Mouse (Mus musculus): ENCODE data around the gene Cep162. TPM values are rescaled to one million over a fixed set of nuclear protein-coding genes. Genes with fewer than 3 reads are reported as not detected.

Cep162 gene
- polyA plus RNA-seq (2015; fragmentation: Nextera tagmentation; extraction: Ambion mirVana): 5.1 and 5.3 TPM in 2 replicates

GRCm38 (mm10) chr9:87254903-87255695 is at the start of gene Cep162:
TSS of gene Cep162 (minus strand) at chr9:87255536.
- peak within 1 kb of the TSS; percentile 69 for H3K4me3 ChIP-seq
- H3K27me3 ChIP-seq: no peaks in the 10 kb centered on the region
- peaks cover 4% of the 10 kb centered on the region; the same call in 1 of the 2 replicates for H3K4me1 ChIP-seq
- ATAC-seq (ENCODE audit: insufficient number of reproducible peaks, low FRiP score, low TSS enrichment, low read depth): peak; percentile 98
- under 1% methylated on average over 41 of the region's 41 CpGs for WGBS
- no peaks in the 10 kb centered on the region for H3K36me3 ChIP-seq
- H3K27ac ChIP-seq: peak within 1 kb of the TSS; percentile 81
- H3K9ac ChIP-seq: peak within 1 kb of the TSS; percentile 45
- peak within 1 kb of the TSS; percentile 71 for H3K4me2 ChIP-seq
- no peaks in the 10 kb centered on the region for H3K9me3 ChIP-seq

DNA sequence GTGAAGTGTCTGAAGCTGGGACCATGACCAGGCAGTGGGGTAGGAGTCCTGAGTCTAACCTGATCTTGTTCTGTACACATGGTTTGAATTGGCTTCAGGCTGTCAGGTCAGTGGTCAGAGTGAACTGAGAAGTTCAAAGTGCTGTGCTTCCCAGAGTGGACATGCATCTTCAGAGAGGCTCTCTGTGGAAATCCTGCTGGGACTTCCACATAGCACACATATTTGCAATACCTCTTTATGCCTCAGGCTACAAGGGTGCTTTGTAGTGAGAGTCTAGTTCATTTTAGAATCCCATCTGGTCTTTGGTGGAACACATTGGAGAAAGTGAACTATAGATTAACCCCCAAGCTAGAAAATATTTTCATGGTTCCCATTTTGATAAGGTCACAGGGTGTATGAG is 47.9 kb upstream of the Cep162 start:
- no peak overlapping the region for H3K4me3 ChIP-seq
- no peak overlapping the region for H3K27ac ChIP-seq
- 0 out of 2 replicates have a peak, but pooled peaks cover 2% of the 10 kb centered on the region for H3K4me1 ChIP-seq
- no peaks in the 10 kb centered on the region for H3K27me3 ChIP-seq
- no peaks in the 10 kb centered on the region for H3K36me3 ChIP-seq
- no peak overlapping the region for H3K9ac ChIP-seq
- no peak for ATAC-seq (ENCODE audit: insufficient number of reproducible peaks, low FRiP score, low TSS enrichment, low read depth)
- H3K9me3 ChIP-seq: no peaks in the 10 kb centered on the region
- no peak overlapping the region for H3K4me2 ChIP-seq

GRCm38 (mm10) chr9:87298900-87299299 is 43.6 kb upstream of the Cep162 start:
- H3K4me1 ChIP-seq: peaks cover 10% of the 10 kb centered on the region; the same call in 1 of the 2 replicates
- no peaks in the 10 kb centered on the region for H3K9me3 ChIP-seq
- H3K36me3 ChIP-seq: no peaks in the 10 kb centered on the region
- no peak overlapping the region for H3K4me2 ChIP-seq
- no peaks in the 10 kb centered on the region for H3K27me3 ChIP-seq
- no peak overlapping the region for H3K27ac ChIP-seq
- H3K4me3 ChIP-seq: no peak overlapping the region
- 53% methylated on average over 12 of the region's 12 CpGs for WGBS
- ATAC-seq (ENCODE audit: insufficient number of reproducible peaks, low FRiP score, low TSS enrichment, low read depth): no peak
- no peak overlapping the region for H3K9ac ChIP-seq

- Histone ChIP-seq H3K27me3 (no peaks in the 10 kb centered on the region), H3K27ac (no peak overlapping the region), H3K4me1 (peaks cover 10% of the 10 kb centered on the region; the same call in 1 of the 2 replicates), H3K4me2 (no peak overlapping the region), H3K36me3 (no peaks in the 10 kb centered on the region), H3K9me3 (no peaks in the 10 kb centered on the region), H3K4me3 (no peak overlapping the region), H3K9ac (no peak overlapping the region)
- 41% methylated on average over 1 of the region's 1 CpGs for WGBS
- ATAC-seq (ENCODE audit: insufficient number of reproducible peaks, low FRiP score, low TSS enrichment, low read depth): no peak
Observed at GRCm38 (mm10) chr9:87297522-87297921, 42.2 kb upstream of the Cep162 start.

- Histone ChIP-seq H3K27me3 (no peaks in the 10 kb centered on the region), H3K4me1 (peaks cover 4% of the 10 kb centered on the region; the same call in 1 of the 2 replicates), H3K27ac (peak overlapping the region; percentile 81), H3K4me2 (peak overlapping the region; percentile 71), H3K36me3 (no peaks in the 10 kb centered on the region), H3K9ac (peak overlapping the region; percentile 45; the same call in 1 of the 2 replicates), H3K4me3 (peak overlapping the region; percentile 69), H3K9me3 (no peaks in the 10 kb centered on the region)
- ATAC-seq (ENCODE audit: insufficient number of reproducible peaks, low FRiP score, low TSS enrichment, low read depth): peak; percentile 72; the same call in 1 of the 2 replicates
- 22% methylated on average over 6 of the region's 6 CpGs for WGBS
Observed at GRCm38 (mm10) chr9:87255696-87256030, 327 bp upstream of the Cep162 start.

- no peak overlapping the region for H3K9ac ChIP-seq
- no peak for ATAC-seq (ENCODE audit: insufficient number of reproducible peaks, low FRiP score, low TSS enrichment, low read depth)
- H3K4me2 ChIP-seq: no peak overlapping the region
- H3K36me3 ChIP-seq: peaks cover 21% of the 10 kb centered on the region
- H3K4me3 ChIP-seq: no peak overlapping the region
- H3K27ac ChIP-seq: no peak overlapping the region
- H3K4me1 ChIP-seq: no peaks in the 10 kb centered on the region
- no peaks in the 10 kb centered on the region for H3K9me3 ChIP-seq
- WGBS: 41% methylated on average over 3 of the region's 3 CpGs
- H3K27me3 ChIP-seq: no peaks in the 10 kb centered on the region
Observed at GRCm38 (mm10) chr9:87248118-87248517, 7.2 kb downstream of the Cep162 start.

- peaks cover 24% of the 10 kb centered on the region for H3K36me3 ChIP-seq
- no peak overlapping the region for H3K9ac ChIP-seq
- no peaks in the 10 kb centered on the region for H3K9me3 ChIP-seq
- H3K4me2 ChIP-seq: no peak overlapping the region
- H3K27me3 ChIP-seq: no peaks in the 10 kb centered on the region
- WGBS: 83% methylated on average over 1 of the region's 1 CpGs
- no peak overlapping the region for H3K4me3 ChIP-seq
- H3K27ac ChIP-seq: no peak overlapping the region
- H3K4me1 ChIP-seq: no peaks in the 10 kb centered on the region
- no peak for ATAC-seq (ENCODE audit: insufficient number of reproducible peaks, low FRiP score, low TSS enrichment, low read depth)
Observed at GRCm38 (mm10) chr9:87247678-87248077, 7.7 kb downstream of the Cep162 start.

DNA sequence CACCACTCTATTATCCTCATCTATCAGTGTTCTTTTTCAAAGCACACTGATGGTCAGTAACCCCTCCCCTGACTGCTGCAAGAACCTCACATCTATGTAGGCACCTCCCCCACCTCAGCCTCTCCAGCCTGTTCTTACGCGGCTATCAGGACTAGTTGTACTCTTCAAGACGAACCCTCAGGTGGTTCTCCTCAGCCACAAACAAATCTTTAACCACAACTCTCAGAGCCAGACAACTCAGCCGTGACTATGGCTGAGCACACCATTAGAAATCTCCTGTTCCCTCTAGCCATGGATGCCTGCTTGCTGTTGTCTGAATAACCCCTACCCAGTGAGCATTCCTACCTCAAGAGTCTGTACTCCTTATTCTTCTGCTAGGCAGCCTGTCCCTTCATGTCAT is 42.1 kb downstream of the Cep162 start:
- no peak overlapping the region for H3K4me2 ChIP-seq
- 80% methylated on average over 4 of the region's 4 CpGs for WGBS
- no peaks in the 10 kb centered on the region for H3K4me1 ChIP-seq
- no peak overlapping the region for H3K27ac ChIP-seq
- ATAC-seq (ENCODE audit: insufficient number of reproducible peaks, low FRiP score, low TSS enrichment, low read depth): no peak
- H3K9me3 ChIP-seq: no peaks in the 10 kb centered on the region
- H3K27me3 ChIP-seq: no peaks in the 10 kb centered on the region
- H3K9ac ChIP-seq: no peak overlapping the region
- H3K36me3 ChIP-seq: peaks cover 28% of the 10 kb centered on the region
- no peak overlapping the region for H3K4me3 ChIP-seq

DNA sequence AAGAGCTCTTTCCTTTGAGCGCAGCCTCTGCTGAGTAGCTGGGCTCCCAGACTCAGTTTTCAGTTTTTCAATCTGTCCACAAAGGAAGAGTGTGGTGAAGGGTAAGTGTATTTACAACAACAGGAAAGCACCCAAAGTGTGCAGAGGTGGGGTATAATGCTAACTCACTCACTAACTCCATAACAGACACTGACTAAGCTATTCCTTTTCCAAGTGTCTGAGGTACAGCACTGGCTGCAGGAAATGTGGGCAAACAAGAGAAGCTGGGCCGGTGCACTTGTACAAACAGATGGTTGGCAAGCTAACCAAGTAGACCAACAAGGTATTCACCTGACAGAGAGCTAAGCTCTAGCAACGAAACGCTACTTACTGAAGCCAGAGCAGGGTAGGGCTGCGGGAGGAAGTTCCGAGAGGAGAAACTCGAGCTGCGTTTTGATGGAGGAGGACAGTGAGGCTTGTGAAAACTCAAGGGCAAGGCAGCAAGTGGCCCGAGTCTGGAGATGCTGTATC is 44.5 kb downstream of the Cep162 start:
- no peak overlapping the region for H3K4me2 ChIP-seq
- peaks cover 34% of the 10 kb centered on the region for H3K36me3 ChIP-seq
- H3K9me3 ChIP-seq: no peaks in the 10 kb centered on the region
- H3K9ac ChIP-seq: no peak overlapping the region
- H3K27ac ChIP-seq: no peak overlapping the region
- H3K4me3 ChIP-seq: no peak overlapping the region
- ATAC-seq (ENCODE audit: insufficient number of reproducible peaks, low FRiP score, low TSS enrichment, low read depth): no peak
- 89% methylated on average over 9 of the region's 9 CpGs for WGBS
- H3K4me1 ChIP-seq: no peaks in the 10 kb centered on the region
- H3K27me3 ChIP-seq: no peaks in the 10 kb centered on the region

- H3K9me3 ChIP-seq: no peaks in the 10 kb centered on the region
- no peaks in the 10 kb centered on the region for H3K4me1 ChIP-seq
- no peak overlapping the region for H3K27ac ChIP-seq
- peaks cover 54% of the 10 kb centered on the region for H3K36me3 ChIP-seq
- no peak for ATAC-seq (ENCODE audit: insufficient number of reproducible peaks, low FRiP score, low TSS enrichment, low read depth)
- H3K9ac ChIP-seq: no peak overlapping the region
- H3K27me3 ChIP-seq: no peaks in the 10 kb centered on the region
- no peak overlapping the region for H3K4me3 ChIP-seq
- 90% methylated on average over 6 of the region's 6 CpGs for WGBS
- no peak overlapping the region for H3K4me2 ChIP-seq
Observed at GRCm38 (mm10) chr9:87202431-87202830, 52.9 kb downstream of the Cep162 start.

DNA sequence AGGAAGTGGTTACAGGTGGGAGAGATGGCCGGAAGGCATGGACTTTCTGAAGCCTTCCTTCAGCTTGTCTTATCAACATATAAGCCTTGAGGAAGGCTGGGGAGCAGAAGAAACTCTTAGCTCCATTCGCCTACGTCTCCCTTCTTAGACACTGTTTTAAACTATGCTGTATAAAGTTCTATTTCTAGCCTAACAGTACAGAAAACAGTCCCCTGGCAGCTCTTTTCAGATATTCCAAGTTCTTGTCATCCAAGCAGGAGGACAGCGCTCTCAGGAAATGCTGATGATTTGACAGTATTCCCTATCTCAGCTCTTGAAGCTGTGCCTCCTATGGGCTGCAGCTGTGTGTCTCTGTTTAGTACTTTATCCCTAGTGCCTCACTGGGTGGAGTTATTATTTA is 54.4 kb downstream of the Cep162 start:
- no peaks in the 10 kb centered on the region for H3K27me3 ChIP-seq
- 91% methylated on average over 4 of the region's 4 CpGs for WGBS
- H3K4me2 ChIP-seq: no peak overlapping the region
- no peak for ATAC-seq (ENCODE audit: insufficient number of reproducible peaks, low FRiP score, low TSS enrichment, low read depth)
- H3K27ac ChIP-seq: no peak overlapping the region
- no peaks in the 10 kb centered on the region for H3K4me1 ChIP-seq
- no peaks in the 10 kb centered on the region for H3K9me3 ChIP-seq
- H3K36me3 ChIP-seq: peaks cover 54% of the 10 kb centered on the region
- H3K4me3 ChIP-seq: no peak overlapping the region
- H3K9ac ChIP-seq: no peak overlapping the region

DNA sequence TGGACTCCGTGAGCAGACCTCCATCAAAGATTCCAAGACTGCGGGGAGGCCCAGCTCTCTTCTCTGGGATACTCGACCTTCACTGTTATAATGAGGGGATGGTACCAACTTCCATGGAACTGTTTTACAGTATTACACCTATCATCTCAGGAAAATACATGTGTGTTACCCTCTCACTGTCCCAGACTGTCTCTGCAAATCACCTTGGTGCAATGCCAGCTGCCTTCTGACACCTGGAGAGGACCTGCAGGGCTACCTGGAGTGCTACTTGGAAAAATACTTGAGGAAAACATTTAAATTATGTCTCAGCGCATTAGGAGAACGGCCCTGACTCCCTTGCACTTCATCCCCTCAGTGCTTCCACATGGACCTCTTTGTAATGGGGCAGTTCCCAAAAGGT is 54.9 kb downstream of the Cep162 start:
- no peak overlapping the region for H3K27ac ChIP-seq
- WGBS: 88% methylated on average over 5 of the region's 5 CpGs
- H3K4me3 ChIP-seq: no peak overlapping the region
- no peak for ATAC-seq (ENCODE audit: insufficient number of reproducible peaks, low FRiP score, low TSS enrichment, low read depth)
- H3K36me3 ChIP-seq: peaks cover 53% of the 10 kb centered on the region
- H3K9me3 ChIP-seq: no peaks in the 10 kb centered on the region
- no peak overlapping the region for H3K4me2 ChIP-seq
- H3K9ac ChIP-seq: no peak overlapping the region
- no peaks in the 10 kb centered on the region for H3K27me3 ChIP-seq
- no peaks in the 10 kb centered on the region for H3K4me1 ChIP-seq

All from limb, embryonic 15.5 days (tissue).